Mouse (Mus musculus) E14TG2a.4 (cell line): ENCODE measurements around the gene Zfp663.

Experiments used
- H3K27me3 ChIP-seq: 2 replicates; pipeline ENCODE4 v1.6.1; 2014; ENCODE audit warnings: low read length, control low read depth; ENCODE audit not compliant: insufficient read depth
- H3K36me3 ChIP-seq: 2 replicates; pipeline ENCODE4 v1.6.1; 2014; ENCODE audit warnings: low read length, control low read depth; ENCODE audit not compliant: insufficient read depth
- H3K4me1 ChIP-seq: replicated peaks from 2 replicates; pipeline ENCODE4 v1.6.1; 2014; ENCODE audit warnings: low read depth, low read length, control low read depth
- H3K4me3 ChIP-seq: replicated peaks from 2 replicates; pipeline ENCODE4 v1.5.1; 2014; ENCODE audit warnings: mild to moderate bottlenecking, low read length
- H3K9me3 ChIP-seq: 2 replicates; pipeline ENCODE4 v1.6.1; 2014; ENCODE audit warnings: low read length, control low read depth
- CTCF ChIP-seq: conservative IDR thresholded peaks from 2 replicates; pipeline ENCODE4 v1.5.1; 2014; ENCODE audit warnings: low read length
- NANOG ChIP-seq: IDR thresholded peaks from 2 replicates; pipeline ENCODE4 v1.6.1; 2014; ENCODE audit warnings: borderline replicate concordance, low read length, mixed read lengths
- POU5F1 ChIP-seq: IDR thresholded peaks from 2 replicates; pipeline ENCODE4 v1.6.1; 2014; ENCODE audit warnings: low read length, borderline replicate concordance

The Zfp663 gene

DNA sequence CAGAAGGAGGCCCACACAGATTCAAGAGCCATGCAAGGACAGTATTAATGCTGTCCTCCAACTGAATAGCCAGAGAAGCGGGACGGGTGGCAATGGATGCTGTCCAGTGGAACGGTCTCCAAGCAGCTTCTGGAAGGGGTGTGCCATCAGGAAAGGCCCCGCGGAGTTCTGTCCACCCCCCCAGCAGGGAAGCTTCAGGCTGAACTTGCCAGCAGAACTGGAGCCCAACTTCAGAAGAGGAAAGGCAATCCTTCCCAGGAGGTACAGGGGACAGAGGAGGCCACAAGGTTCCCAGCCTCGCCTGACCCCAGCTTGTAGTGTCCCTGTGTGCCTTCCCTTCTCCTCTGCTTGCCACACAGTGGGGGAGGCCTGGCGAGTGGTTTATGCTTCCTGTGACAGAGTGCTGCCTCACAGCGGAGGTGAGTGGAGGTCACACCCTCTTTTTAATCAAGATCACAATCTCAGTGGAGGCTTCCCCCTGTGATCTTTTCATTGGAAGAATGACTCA lies 47.1 kb downstream of the Zfp663 start:
- Histone ChIP-seq H3K4me3 (peak overlapping the region; percentile 29; the same call in 1 of the 2 replicates), H3K4me1 (peaks cover 78% of the 10 kb centered on the region), H3K9me3 (no peaks in the 10 kb centered on the region), H3K27me3 (no peaks in the 10 kb centered on the region), H3K36me3 (peaks cover 22% of the 10 kb centered on the region)
- no peak for TF ChIP-seq CTCF
- no peak for TF ChIP-seq NANOG
- TF ChIP-seq POU5F1: no peak

DNA sequence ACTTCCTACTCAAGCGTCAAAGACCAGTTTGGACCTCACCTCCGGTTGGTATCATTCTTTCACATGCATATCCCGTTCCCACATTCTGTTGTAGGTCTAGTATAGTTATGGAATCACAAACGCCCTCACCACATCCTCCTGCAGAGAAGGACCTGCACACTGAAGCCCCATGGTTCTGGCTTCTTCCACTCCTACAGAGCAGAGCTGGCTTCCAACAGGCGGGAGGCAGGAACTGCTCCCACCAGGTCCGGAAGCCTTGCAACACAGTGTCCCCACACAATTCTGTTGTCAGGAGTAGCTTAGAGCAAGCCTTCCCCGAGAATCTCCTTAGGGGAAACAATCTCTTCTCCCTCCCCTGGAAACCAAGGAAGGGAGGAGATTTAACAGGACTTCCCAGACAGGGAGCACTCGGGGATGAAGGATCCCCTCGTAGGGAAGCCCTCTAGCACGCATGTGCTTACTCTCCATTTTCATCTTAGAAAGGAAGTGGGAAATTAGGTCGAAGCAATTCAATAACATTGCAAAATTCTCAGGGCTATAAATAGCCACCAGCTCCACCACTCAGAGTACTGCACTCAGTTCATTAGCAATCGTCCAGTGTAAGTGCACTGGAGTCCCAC lies 47.9 kb downstream of the Zfp663 start:
- TF ChIP-seq CTCF: no peak
- TF ChIP-seq POU5F1: no peak
- TF ChIP-seq NANOG: no peak
- Histone ChIP-seq H3K4me3 (no peak overlapping the region), H3K27me3 (no peaks in the 10 kb centered on the region), H3K9me3 (no peaks in the 10 kb centered on the region), H3K36me3 (peaks cover 30% of the 10 kb centered on the region), H3K4me1 (peaks cover 84% of the 10 kb centered on the region)

DNA sequence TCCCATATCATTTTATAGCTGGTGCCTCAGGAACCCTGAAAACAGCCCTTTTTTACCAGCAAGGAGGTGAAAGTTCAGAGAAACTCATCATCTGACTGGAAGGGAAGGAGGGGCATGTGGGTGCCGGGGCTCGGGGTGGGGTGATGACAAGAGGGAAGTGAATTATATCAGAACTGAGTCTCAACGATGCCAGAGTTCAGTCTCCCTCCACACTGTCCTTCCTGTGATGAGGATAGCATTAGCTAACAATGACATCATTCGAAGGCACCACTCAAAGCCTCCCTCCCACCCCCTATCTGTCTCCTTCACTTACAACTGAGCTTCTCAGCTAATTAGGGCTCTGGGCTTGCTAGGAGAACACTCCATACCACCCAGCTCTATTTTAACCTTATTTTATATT lies 49.0 kb downstream of the Zfp663 start:
- no peaks in the 10 kb centered on the region for H3K27me3 ChIP-seq
- no peak for TF ChIP-seq POU5F1
- TF ChIP-seq NANOG: no peak
- TF ChIP-seq CTCF: no peak
- no peaks in the 10 kb centered on the region for H3K9me3 ChIP-seq
- H3K4me1 ChIP-seq: peaks cover 73% of the 10 kb centered on the region
- peaks cover 41% of the 10 kb centered on the region for H3K36me3 ChIP-seq
- no peak overlapping the region for H3K4me3 ChIP-seq

DNA sequence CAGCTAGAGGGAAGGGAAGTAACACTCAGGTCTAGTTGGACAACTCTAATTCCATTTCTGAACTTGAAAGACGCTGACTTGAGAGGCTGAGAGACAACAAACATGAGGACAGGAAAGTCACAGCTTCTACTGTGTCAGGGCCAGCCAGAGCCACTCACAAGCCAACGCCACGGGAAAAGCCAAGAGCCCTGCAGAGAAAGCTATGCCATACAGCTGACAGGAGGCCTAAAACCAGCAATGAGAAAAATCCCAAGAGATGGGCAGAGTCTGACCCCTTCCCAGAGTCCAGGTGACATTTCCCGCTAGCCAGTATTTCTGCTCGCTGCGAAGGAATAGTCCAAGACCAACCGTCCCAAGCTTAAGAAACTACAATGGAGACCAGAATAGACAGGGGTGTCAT lies 49.6 kb downstream of the Zfp663 start:
- Histone ChIP-seq H3K27me3 (no peaks in the 10 kb centered on the region), H3K9me3 (no peaks in the 10 kb centered on the region), H3K36me3 (peaks cover 46% of the 10 kb centered on the region), H3K4me1 (peaks cover 72% of the 10 kb centered on the region), H3K4me3 (no peak overlapping the region)
- TF ChIP-seq NANOG (no peak), CTCF (no peak), POU5F1 (no peak)

DNA sequence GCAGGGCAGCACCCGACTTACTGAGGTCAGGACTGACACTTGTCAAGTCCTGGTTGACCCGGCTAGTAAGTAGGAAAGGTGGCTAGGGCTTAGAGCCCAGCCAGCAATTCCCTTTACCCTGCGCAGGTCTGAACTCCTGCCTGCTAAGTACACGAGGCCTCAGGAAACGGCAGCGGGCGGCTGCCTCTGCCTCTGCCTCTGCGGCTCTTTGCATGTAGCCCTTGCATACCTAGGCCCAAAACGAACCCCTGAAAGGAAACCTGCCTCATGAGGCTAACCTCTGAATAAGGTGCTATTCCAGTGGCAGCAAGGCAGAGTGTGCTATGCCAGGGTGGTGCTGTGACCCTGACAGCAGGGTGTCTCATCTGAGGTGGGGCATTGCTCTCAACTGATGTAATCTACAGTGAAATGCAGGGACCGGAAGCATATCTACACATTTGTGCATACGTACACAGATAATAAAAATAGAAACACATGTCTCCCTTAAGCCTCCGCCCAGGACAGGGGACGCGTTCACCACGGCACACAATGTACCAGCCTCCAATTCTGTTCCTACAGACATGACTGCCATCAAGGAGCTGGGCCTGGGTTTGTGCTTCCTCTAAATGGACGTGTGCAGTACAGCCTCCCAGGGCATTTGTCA lies 50.8 kb downstream of the Zfp663 start:
- Histone ChIP-seq H3K36me3 (peaks cover 51% of the 10 kb centered on the region), H3K27me3 (no peaks in the 10 kb centered on the region), H3K4me3 (peak overlapping the region; percentile 37; the same call in 1 of the 2 replicates), H3K9me3 (no peaks in the 10 kb centered on the region), H3K4me1 (peaks cover 62% of the 10 kb centered on the region)
- TF ChIP-seq NANOG: no peak
- no peak for TF ChIP-seq POU5F1
- TF ChIP-seq CTCF: no peak

DNA sequence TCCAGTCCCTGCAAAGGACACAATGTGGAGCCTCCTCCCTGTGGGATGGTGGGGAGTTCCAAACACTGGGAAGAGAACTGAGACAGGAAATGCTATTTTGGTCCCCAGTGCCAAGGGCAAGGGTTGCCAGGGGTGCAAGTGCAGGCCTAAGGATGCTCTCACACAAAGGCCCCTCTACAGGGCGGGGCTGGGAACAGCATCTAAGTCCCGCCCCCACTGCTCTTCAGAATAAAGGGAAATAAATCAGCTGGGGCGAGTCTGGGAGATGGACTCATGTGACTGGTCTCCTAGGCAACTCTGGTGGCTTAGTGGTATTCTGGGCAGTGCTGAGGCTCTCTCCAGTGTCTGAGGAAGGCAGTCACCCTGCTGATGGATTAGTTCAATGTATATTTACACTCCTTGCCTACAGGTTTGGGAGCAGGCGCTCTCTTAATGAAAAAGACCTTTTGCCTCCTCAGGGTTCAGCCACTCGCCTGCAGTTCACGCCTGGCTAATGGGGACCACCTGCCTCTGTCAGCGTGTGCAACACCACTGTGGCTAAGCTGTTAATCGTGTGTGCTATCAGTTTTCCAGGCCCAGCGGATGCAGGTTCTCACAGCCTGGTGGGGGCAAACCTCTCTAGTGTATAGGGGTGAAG lies 51.6 kb downstream of the Zfp663 start:
- Histone ChIP-seq H3K9me3 (no peaks in the 10 kb centered on the region), H3K4me1 (peaks cover 54% of the 10 kb centered on the region), H3K27me3 (no peaks in the 10 kb centered on the region), H3K36me3 (peaks cover 59% of the 10 kb centered on the region), H3K4me3 (peak overlapping the region; percentile 37; the same call in 1 of the 2 replicates)
- TF ChIP-seq NANOG: no peak
- TF ChIP-seq CTCF: no peak
- TF ChIP-seq POU5F1: no peak

DNA sequence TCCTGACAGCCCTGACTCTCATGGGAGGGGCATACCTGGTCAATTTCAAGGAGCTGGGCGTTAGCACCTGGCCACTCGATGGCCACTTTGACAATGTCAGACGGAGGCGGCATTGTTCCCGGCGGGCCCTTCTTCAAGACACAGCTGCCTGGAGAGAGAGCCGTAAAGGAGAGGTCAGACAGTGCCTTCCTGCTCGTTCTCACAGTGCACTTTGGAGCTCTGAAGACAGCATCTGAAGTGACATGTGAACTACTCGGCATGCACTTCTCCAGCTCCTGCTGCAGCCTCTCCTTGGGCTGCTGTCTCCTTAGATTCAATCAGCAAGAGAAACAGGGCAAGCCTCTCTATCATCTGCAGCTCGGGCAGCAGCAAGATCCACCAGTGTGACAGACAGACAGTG lies 52.3 kb downstream of the Zfp663 start:
- Histone ChIP-seq H3K27me3 (no peaks in the 10 kb centered on the region), H3K36me3 (peaks cover 60% of the 10 kb centered on the region), H3K4me1 (peaks cover 47% of the 10 kb centered on the region), H3K9me3 (no peaks in the 10 kb centered on the region), H3K4me3 (no peak overlapping the region)
- TF ChIP-seq CTCF (no peak), NANOG (no peak), POU5F1 (no peak)

DNA sequence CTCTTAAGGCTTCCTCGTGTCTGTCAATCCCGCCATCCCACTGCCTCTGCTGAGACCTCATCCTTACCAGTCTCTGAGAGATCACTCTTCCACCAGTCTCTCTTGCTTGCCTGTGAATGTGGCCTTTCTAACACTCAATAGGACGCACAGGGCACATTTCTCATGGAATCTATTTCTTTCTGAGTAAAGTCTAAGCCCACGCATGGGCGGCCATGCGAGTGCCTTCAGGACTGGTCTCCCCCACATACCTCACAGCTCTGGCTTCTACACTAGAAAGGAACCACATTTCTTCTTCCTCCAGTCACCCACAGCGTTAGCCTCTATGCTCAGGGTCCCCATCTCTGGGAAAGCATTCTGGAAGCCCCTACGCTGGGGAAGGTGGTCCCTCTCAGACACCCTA lies 54.3 kb downstream of the Zfp663 start:
- H3K27me3 ChIP-seq: no peaks in the 10 kb centered on the region
- H3K9me3 ChIP-seq: no peaks in the 10 kb centered on the region
- H3K36me3 ChIP-seq: peaks cover 78% of the 10 kb centered on the region
- peaks cover 51% of the 10 kb centered on the region for H3K4me1 ChIP-seq
- TF ChIP-seq POU5F1 (no peak), NANOG (no peak), CTCF (no peak)
- no peak overlapping the region for H3K4me3 ChIP-seq
